Mouse (Mus musculus) c-Kit-negative CD71-positive TER-119-positive erythroid progenitor cells, embryonic 14.5 days (primary cell): ENCODE data around the gene Zfp747.
"Not testable (repeated sequence)": the region's sequence is repeated elsewhere in the genome, so short reads cannot be mapped to it uniquely, and the experiment has no call there.

Experiments
- DNase-seq: peaks from one replicate; pipeline ENCODE4 v3.0.0-alpha.2; 2013; ENCODE audit warnings: low read depth, low spot score

Gene Zfp747

GRCm38 (mm10) chr7:127375271-127376245, at the start of gene Zfp747:
Gene Zfp747, minus strand, starts transcription at chr7:127376050.
- DNase-seq, result peak; percentile 95

- DNase-seq, result no peak
Observed at GRCm38 (mm10) chr7:127425291-127425690, 49.4 kb upstream of the Zfp747 start.

GRCm38 (mm10) chr7:127422247-127422646, 46.4 kb upstream of the Zfp747 start:
- DNase-seq, result peak; percentile 28

- DNase-seq, result peak; percentile 81
Observed at GRCm38 (mm10) chr7:127421388-127422191, 45.7 kb upstream of the Zfp747 start, which contains the start of gene Zfp688. Gene Zfp688, minus strand, starts transcription at chr7:127422068.

- DNase-seq, result no peak
Observed at GRCm38 (mm10) chr7:127411418-127411817, 35.6 kb upstream of the Zfp747 start.

GRCm38 (mm10) chr7:127406002-127406987, 30.4 kb upstream of the Zfp747 start, which contains the start of gene Zfp764:
Gene Zfp764, minus strand, starts transcription at chr7:127406822.
- not testable (repeated sequence) for DNase-seq

GRCm38 (mm10) chr7:127404101-127404500, 28.3 kb upstream of the Zfp747 start:
- DNase-seq, result not testable (repeated sequence)

- no peak for DNase-seq
Observed at GRCm38 (mm10) chr7:127402980-127403379, 27.1 kb upstream of the Zfp747 start.

GRCm38 (mm10) chr7:127400355-127400754, 24.5 kb upstream of the Zfp747 start:
- no peak for DNase-seq

GRCm38 (mm10) chr7:127393944-127394333, 18.1 kb upstream of the Zfp747 start:
- DNase-seq, result no peak

GRCm38 (mm10) chr7:127393157-127393943, 17.5 kb upstream of the Zfp747 start, which contains the start of gene E430018J23Rik:
Gene E430018J23Rik, minus strand, starts transcription at chr7:127393629.
- DNase-seq, result peak; percentile 72

- DNase-seq, result no peak
Observed at GRCm38 (mm10) chr7:127392251-127392824, 16.5 kb upstream of the Zfp747 start.

GRCm38 (mm10) chr7:127391538-127391937, 15.7 kb upstream of the Zfp747 start:
- no peak for DNase-seq

GRCm38 (mm10) chr7:127390306-127390705, 14.5 kb upstream of the Zfp747 start:
- DNase-seq, result no peak

GRCm38 (mm10) chr7:127388201-127388600, 12.4 kb upstream of the Zfp747 start:
- DNase-seq, result not testable (repeated sequence)

- DNase-seq, result peak; percentile 84
Observed at GRCm38 (mm10) chr7:127386641-127387392, 11.0 kb upstream of the Zfp747 start, which contains the start of gene 9130019O22Rik. Gene 9130019O22Rik, minus strand, starts transcription at chr7:127387166.

- DNase-seq, result not testable (repeated sequence)
Observed at GRCm38 (mm10) chr7:127385560-127385959, 9.7 kb upstream of the Zfp747 start.

- no peak for DNase-seq
Observed at GRCm38 (mm10) chr7:127378310-127378921, 2.6 kb upstream of the Zfp747 start.
